Mouse (Mus musculus): ENCODE measurements around the gene Mcoln3. TPM values are rescaled to one million over a fixed set of nuclear protein-coding genes. Genes with fewer than 3 reads are reported as not detected.

Mcoln3 gene
- total RNA-seq (2023) = not detected

DNA sequence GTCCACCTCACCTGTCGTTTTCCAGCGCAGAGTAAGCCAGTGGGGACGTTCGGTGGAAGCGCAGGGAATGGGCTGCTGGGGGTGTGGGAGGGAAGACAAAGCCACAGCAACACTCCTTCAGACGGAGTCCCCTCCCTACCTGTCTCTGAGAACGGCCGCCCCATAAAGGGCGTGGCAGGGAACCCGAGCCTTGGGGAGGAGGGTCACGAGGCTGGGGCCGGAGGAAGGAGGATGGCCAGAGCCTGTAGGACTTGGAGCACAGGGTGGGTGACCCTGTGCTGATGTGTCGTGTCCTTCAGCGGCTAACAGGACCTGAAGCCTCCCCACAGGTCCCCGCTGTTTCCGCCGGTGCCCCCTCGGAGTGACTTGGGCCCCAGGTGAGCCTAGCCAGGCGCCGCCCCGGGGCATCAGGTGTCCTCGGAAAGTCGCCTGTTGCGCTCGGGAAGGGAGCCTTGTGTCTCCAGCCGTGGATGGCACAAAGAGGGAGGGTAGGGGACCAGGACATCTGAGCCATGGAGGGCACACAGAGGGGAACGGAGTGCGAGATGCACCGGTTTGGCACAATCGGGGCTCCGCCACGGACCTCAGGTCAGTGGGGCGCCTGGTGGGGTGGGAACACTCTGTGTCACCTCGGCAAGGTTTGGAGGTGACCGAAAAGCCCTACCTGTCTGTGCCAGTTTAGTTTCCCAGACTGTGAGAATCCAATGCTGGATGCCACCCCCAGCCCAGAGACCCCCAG is at the start of gene Mcoln3:
TSS of gene Mcoln3 (plus strand) at position 193 of the 739 bp plus-strand sequence.

DNA sequence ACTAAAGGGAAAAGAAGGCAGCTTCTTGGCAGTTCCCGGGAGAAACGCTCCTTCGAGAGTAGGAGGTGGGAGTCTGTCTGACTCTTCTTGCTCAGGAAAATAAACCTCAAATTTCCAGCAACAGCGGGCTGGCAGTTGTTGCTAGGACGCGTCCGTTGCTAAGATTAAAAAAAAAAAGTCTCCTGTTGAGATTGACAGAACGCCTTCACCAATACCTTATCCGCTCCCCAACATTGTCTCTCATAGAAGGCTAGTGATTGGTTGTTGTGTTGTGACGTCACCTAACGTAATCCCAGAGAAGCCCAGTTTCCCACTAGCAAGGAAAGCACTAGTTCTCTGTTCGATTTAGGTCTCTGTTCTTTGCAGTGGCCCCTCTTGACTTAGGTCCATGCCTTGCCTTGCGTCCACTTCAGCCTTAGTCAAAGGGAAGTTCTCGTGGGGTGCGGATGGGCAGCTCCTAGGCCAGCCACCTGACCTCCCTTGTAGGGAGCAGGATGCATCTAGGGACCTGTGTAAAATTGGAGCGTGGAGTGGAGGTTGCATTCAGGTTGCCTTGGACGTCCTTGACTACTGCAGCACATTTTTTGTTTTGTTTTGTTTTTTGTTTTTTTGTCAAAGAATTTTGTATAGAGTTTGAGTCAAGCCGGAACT is 9.2 kb upstream of the Mcoln3 start, which contains the start of gene Wdr63:
TSS of gene Wdr63 (minus strand) at position 210 of the 651 bp plus-strand sequence.

DNA sequence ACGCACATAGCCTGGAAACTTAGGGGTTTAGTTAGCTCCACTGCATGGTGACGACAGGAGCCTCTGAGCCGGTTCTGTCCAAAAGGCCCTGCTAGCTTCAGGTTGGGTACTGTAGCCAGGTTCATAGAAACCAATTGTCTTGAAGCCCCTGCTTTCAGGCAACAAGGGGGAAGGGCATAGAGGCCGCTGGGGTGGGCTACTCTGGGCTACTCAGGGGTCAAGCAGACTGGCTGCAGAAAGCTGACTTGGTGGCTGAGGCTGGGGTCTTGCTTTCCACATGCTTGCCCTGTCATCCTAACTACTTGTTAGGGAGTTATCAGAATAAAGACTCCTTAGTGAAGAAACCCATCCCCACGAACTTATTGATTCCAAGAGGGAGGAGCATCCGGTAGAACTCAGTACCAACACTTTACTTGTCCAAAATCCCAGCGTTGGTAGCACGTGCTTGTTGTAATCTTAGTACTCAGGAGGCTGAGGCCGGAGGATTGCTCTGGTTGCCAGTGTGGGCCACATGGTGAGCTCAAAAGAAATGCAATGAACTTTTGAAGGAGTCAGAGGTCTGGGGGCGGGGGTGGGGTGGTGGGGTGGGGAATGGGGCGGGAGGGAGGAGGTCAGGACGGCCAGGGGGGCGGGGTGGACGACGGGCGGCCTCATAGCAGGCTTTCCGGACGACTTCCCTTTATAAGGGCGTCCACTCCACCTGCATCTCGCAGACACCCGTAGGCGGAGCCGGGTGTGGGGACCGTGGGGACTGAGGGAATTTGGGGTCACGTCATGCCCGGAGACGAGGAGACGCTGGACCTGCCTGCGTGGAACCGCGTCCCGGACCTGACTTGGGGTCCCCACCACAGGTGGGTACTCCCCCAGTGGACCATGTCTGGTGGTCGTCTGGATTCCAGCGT is 32.2 kb downstream of the Mcoln3 start, which contains the start of gene Mcoln2:
TSS of gene Mcoln2 (plus strand) at position 678 of the 902 bp plus-strand sequence.

Other genes with a start within 250 kb of the Mcoln3 start
- gene Bcl10, start 194.6 kb upstream of the Mcoln3 start, total RNA-seq (2023) = 10 to 100 TPM; 62.2 to 83.1 TPM
- gene 2410004B18Rik, start 179.4 kb upstream of the Mcoln3 start, total RNA-seq (2023) = 10 to 100 TPM; 28.5 to 30.4 TPM
- gene Syde2, start 129.6 kb upstream of the Mcoln3 start, total RNA-seq (2023) = under 1 TPM; 0.13 to 0.22 TPM
- gene Wdr63, start 9.3 kb upstream of the Mcoln3 start, total RNA-seq (2023) = not detected
- under 1 TPM in 1 of 2 experiments, not detected in 1; 0.53 TPM for gene Mcoln2, start 32.4 kb downstream of the Mcoln3 start, total RNA-seq (2023)
- gene Lpar3, start 103.5 kb downstream of the Mcoln3 start, total RNA-seq (2023) = under 1 TPM in 1 of 2 experiments, not detected in 1; 0.15 TPM